Mouse (Mus musculus) gonadal fat pad, adult 2 months (tissue): ENCODE measurements at regions not wholly inside any gene's neighbourhood (a gene's known extent, or its start where the extent isn't known, plus 50 kb on each side); places are given as distances from the start of the nearest gene placed in this dataset.
A peak's percentile ranks its signal among the peaks of the same experiment; 100 is the strongest.

ENCODE experiments used
- DNase-seq: peaks from one replicate; pipeline ENCODE4 v3.0.0-alpha.2; 2012; ENCODE audit warnings: low read depth

DNA sequence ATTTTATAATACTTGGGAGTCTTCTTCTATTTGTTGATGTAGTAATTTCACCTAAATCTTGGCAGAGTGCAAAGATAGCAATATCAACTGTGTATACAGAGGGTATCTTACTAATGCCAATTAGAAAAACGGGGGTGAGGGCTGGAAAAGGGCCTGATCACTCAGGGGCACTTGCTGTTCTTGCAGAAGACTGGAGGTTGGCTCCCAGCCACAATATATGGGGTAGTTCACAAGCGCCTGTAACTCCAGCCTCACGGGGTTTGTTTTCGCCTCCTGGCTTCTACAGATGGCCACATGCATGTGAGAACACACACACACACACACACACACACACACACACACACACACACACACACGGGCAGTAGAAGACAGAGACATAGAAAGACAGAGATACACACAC is 185.7 kb downstream of the Plk2 start:
- DNase-seq = no peak

DNA sequence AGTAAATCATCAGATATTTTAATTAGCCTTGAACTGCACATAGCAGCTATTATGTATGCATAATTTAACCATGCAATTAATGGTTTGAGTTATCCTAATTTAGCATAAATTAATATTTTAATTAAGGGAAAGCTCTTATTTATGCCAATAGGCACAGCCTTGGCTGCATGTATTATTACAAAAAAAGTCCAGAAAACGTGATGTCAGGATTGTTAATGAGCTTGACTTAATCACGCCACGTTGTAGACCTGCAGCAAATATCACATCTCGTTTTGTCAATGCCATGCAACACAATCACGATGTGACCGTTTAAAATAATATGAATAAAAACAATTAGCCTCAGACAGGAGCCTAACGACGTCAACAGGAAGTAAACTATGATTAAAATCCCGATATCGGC is 189.9 kb downstream of the Plk2 start:
- DNase-seq = no peak

DNA sequence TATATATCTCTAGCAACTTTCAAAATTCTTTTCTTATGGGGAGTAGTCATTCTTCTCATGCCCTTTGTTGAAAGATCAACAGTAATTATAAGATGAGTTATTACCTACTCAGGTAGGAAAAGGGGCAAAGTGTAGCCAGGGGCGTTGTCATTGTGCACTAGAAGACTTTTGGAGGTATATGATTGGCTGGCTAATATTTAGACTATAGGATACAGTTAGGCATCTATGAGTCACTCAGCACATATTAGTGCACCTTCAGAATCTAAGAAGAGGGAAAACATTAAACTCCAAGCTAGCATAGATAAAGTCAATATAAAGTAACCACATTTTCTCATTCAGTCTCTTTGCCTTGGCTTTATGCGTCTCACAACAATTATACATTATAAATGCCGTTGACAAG is 199.8 kb downstream of the Plk2 start:
- no peak for DNase-seq

DNA sequence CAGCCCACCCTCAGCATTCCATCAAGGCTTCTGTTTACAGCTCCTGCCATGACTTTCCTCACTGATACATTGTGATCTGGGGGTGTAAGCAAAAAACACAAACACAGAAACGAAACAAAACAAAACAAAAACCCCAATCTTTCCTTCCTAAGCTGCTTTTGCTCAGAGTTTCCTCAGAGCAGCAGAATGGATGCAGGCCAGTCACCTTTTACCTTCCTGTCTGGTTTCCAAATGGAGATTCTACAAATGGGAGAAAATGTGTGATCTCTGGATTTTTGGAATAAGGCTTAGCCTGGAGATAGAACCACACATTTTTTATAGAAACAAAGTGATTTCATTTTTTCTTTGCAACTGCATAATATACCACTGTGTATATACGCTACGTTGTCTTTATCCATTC is 204.8 kb downstream of the Plk2 start:
- DNase-seq = no peak

- DNase-seq = peak; percentile 58
These were observed 205.5 kb downstream of the Plk2 start for GRCm38 (mm10) chr13:110600377-110600776.

DNA sequence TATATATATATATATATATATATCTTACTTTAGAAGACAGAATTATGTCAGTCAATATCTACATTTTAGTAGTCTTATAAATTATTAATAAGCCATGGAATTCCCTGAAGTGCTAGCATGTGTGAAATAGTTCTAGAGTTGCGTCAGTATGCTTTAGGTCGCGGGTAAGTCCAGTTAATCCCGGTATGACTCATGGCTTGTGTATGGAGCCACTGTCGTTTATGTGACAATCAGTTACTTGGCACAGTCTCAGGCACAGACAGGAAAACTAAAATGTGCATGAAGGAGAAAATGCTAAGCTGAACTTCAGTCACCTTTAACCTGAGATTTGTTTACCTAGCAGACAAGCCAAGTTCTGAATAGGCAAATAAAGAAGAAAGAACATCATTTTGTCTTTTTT is 206.5 kb downstream of the Plk2 start:
- peak; percentile 67 for DNase-seq

GRCm38 (mm10) chr13:110601840-110602239 is 207.0 kb downstream of the Plk2 start:
- no peak for DNase-seq

GRCm38 (mm10) chr13:110602894-110603293 is 208.0 kb downstream of the Plk2 start:
- no peak for DNase-seq

DNA sequence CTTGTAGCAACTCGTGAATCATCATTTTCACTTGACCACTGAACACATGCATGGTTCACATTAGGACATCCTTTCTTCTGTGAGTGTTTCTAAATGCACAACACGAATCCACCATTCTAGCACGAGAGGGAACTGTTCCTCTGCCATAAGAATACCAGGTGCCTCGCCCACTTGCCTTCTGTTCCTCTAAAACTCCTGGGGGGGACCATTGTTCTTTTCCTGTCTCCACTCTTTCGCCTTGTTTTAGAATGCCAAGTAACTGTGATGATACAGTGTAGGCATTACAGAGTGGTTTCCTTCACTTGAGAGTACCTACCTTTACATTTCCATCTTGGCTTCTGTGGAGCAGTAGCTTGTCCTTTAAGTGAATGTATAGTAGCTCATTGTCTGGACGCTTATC is 224.2 kb downstream of the Plk2 start:
- no peak for DNase-seq

DNA sequence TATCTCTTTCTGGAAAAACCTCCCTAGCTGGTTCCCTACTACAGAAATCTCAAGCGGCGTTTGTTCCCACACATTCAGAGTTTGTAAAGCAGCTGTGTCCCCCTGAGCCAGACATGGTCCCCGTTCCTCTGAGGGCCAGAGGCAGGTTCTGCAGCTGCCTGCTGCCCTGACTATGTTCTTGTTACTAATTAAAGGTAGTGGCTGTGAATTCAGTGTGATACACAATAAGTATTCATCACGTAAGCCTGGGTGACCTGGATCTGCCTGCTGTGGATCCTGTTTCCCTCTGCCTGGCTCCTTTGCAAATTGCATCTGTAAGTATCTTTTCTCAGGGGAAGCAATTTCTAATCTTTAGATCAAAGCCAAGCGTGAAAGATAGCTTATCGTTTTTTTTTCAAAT is 232.3 kb downstream of the Plk2 start:
- no peak for DNase-seq

GRCm38 (mm10) chr13:110627732-110628131 is 232.9 kb downstream of the Plk2 start:
- no peak for DNase-seq

DNA sequence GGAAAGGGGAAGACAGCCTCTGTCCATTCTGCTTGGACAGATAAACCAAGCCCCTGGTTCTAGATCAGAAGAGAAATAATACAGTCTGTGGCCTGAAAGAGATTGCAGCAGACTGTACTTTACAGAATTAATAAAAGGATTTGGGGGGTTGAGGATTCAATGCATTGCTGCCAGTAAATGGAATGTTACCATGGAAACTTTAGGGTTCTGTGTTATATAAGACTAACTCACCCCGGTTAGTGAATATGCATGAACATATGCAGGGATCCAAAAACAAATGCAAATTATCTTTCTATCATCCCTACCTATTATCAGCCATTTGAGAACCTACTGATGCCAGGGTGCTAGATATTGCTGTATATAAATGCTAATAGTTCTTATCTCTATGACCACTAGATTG is 233.4 kb downstream of the Plk2 start:
- DNase-seq = no peak

DNA sequence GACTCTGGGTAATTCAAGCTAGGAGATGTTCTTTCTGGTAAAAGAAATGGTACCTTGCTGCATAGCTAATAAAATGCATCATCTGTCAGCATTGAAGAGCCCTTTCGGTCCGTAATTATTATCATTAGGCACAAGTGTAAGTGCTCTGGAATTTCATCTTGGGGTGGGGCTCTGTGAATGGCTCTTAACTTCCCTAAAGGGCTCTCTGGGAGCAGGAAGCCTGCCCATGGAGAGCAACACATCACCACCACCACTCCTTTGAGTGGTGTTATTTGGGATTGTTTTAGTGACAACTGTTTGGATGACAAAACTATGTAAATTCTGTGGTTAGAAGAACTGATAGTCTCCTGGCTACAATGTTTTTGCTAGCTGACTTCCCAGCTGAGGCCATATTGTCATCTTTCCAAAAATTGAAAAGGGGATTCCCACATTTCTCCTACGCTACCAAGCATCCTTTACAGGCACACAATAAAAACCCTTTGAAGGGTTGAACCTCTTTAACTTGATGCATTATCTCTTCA is 238.5 kb downstream of the Plk2 start:
- DNase-seq = no peak

- DNase-seq = no peak
These were observed 239.1 kb downstream of the Plk2 start for GRCm38 (mm10) chr13:110633899-110634298.

DNA sequence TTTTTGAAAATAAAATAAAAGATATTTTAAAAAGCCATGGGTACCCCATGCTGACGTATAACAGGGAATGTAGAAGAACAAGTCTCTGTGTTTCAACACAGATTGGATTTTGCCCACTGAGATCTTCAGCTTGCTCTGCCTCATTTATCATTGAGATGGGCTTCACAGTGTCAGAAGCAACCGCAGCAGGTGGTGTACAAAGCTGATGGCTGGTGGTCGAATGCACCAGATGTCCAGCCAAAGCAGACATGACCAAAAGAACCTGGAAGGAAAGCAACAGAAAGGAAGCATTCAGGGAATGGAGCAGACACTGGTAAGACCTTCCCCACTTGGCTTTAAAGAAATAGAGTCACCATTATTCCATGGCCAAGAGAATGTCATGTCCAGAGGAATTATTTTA is 247.9 kb downstream of the Plk2 start:
- DNase-seq = no peak

- no peak for DNase-seq
These were observed 248.5 kb downstream of the Plk2 start for GRCm38 (mm10) chr13:110643198-110643896.

DNA sequence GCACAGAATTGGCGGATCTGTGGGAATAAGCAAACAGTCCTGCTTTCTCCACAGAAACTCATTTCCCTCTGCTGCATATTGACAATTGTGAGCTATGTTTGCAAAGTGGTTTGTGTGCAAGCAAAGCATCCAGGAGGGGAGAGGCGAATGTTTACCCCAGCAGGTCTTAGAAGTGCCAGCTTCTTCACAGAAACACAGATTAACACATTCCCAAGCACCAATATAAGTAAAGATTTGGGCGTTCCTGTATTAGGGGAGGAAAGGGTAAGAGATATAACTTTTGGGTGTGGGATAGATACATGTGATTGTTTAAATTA is 249.0 kb downstream of the Plk2 start:
- no peak for DNase-seq

DNA sequence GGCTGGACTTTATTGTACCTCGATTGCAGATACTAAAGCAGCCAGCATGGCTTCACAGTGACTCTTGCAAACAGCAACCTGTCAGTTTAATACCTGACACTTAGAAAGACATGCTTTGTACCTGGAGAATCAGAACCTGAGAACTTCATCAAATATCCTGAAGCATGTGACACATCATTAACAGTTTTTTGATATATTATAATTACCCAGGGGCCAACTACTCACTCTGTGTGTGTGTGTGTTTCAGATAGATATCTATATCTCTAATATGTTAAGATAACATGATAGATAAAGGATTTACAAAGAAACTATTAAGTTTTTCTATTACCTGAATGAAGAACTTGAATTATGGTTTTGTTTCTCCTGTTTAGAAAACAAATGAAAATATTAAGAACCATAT is 254.5 kb downstream of the Plk2 start:
- no peak for DNase-seq

DNA sequence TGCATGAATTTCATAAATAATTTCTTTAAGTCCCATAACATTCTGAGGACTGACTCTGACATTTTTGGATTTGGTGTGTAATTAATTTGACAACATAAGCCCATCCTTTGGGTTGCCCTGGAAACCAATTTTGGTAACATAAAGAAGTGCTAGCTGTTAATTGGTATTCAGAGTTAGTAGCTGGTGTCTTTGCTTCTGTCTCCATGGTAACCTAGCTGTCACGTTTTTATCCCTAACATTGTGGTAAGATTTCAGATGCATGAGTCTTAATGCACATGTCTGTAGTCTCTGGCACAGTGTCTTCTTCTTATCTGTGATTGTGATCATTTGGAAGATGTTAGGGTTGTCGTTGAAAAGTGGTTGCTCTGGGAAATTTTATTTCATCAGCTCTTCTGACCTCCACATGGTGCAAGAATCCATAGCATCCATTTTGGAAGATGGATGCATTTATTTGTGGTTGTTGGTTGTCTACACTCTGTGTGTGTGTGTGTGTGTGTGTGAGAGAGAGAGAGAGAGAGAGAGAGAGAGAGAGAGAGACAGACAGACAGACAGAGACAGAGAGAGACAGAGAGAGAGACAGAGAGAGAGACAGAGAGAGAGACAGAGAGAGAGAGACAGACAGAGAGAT is 255.1 kb downstream of the Plk2 start:
- DNase-seq = no peak

GRCm38 (mm10) chr13:110652201-110652600 is 257.4 kb downstream of the Plk2 start:
- DNase-seq = no peak

GRCm38 (mm10) chr13:110665073-110665800 is 270.4 kb downstream of the Plk2 start:
- no peak for DNase-seq

DNA sequence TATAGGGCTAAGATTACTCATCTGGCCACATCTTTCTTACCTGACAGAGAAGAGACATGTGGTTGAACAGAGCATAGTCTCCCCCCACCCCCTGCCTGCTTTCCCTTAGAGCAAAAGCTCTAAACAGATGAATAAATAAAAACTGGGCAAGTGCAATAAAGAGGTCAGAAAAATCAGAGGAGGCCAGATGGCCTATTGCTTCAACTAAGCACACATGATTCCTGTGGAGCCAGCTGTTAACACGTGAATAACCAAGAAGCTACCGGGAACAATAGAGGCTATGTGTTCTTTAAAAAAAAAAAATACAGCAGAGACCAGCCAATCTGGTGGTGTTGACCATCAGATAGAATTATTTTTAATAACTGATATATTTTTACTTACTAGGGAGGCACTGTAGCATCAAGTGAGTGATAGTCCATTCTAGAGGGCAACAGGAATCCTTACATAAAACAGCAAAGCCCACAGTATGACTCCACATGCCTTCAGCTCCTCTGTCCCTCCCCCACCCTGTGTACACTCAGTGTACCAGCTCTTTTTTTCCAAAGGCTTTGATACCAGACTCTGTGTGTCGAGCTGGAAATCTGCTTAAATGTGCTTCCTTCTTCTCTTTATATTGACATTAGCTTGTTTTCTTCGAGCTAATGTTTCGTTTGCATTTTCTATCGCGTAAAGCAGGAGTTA is 272.6 kb downstream of the Plk2 start:
- no peak for DNase-seq

- DNase-seq = no peak
These were observed 278.7 kb downstream of the Plk2 start for GRCm38 (mm10) chr13:110673536-110673935.
